Comparison of ENCODE assay signal across 11 mouse cellular contexts in genomic region chr8:121589205-121589726, GRCm38 (mm10). TPM values are rescaled to one million over a fixed set of nuclear protein-coding genes. Genes with fewer than 3 reads are reported as not detected.
DNase-seq lines count a peak whose midpoint lies in the region; ATAC-seq and TF ChIP-seq lines count a peak whose summit lies in the region.
"Had no signal": no experiment of that assay in that cellular context is flagged by ENCODE, and none has a peak within 500 bp of the region (broad histone marks: within the 10 kb centered on the region; RNA-seq: fewer than 3 reads in every experiment).

No protein-coding gene starts in this region.

- H3K27me3 ChIP-seq in kidney, embryonic 14.5 days (ENCODE audit: control insufficient read depth, insufficient read depth, low read length), result no peaks in the 10 kb centered on the region
- 0 out of 2 replicates have a peak, but pooled peaks cover 3% of the 10 kb centered on the region for H3K27me3 ChIP-seq in forebrain, embryonic 12.5 days
- no peaks in the 10 kb centered on the region for H3K27me3 ChIP-seq in liver, embryonic 12.5 days (replicated peaks)
- H3K27me3 ChIP-seq in kidney, adult 2 months (replicated peaks; ENCODE audit: control insufficient read depth, insufficient read depth, low read length), result no peaks in the 10 kb centered on the region

- H3K4me1 ChIP-seq in kidney, embryonic 14.5 days (ENCODE audit: control insufficient read depth, insufficient read depth, low read length), result peaks cover 13% of the 10 kb centered on the region
- H3K4me1 ChIP-seq in forebrain, embryonic 12.5 days, result peaks cover 34% of the 10 kb centered on the region
- H3K4me1 ChIP-seq in liver, embryonic 12.5 days, result peaks cover 79% of the 10 kb centered on the region
- H3K4me1 ChIP-seq in kidney, adult 2 months (ENCODE audit: control insufficient read depth, insufficient read depth, low read length), result peaks cover 20% of the 10 kb centered on the region

- no peak for ATAC-seq in kidney, embryonic 14.5 days (ENCODE audit: low FRiP score, low TSS enrichment)
- no peak for ATAC-seq in forebrain, embryonic 12.5 days (ENCODE audit: low FRiP score)
- ATAC-seq in liver, embryonic 12.5 days, result peak; percentile 9

- whole genome bisulfite sequencing in kidney, embryonic 14.5 days, result 46% methylated on average over 2 of the region's 2 CpGs
- 45% methylated on average over 2 of the region's 2 CpGs for WGBS in forebrain, embryonic 12.5 days
- 20% methylated on average over 2 of the region's 2 CpGs for WGBS in liver, embryonic 12.5 days (ENCODE audit: insufficient replicate concordance)
- 66% methylated on average over 2 of the region's 2 CpGs for WGBS in kidney, adult 2 months

- no peak for TF ChIP-seq POLR2A in kidney, adult 2 months (IDR thresholded peaks at IDR 0.05; ENCODE audit: low read depth, low read length)

- no peak overlapping the region for H3K9ac ChIP-seq in kidney, embryonic 14.5 days (ENCODE audit: low read depth, low read length)
- H3K9ac ChIP-seq in forebrain, embryonic 12.5 days, result no peak overlapping the region
- peak overlapping the region; percentile 96 for H3K9ac ChIP-seq in liver, embryonic 12.5 days

- no peak overlapping the region for H3K27ac ChIP-seq in kidney, embryonic 14.5 days (ENCODE audit: low read depth, low read length)
- no peak overlapping the region for H3K27ac ChIP-seq in forebrain, embryonic 12.5 days
- H3K27ac ChIP-seq in liver, embryonic 12.5 days, result peak overlapping the region; percentile 93
- H3K27ac ChIP-seq in kidney, adult 2 months (ENCODE audit: insufficient read depth, low read depth, low read length), result no peak overlapping the region

- no peaks in the 10 kb centered on the region for H3K9me3 ChIP-seq in kidney, embryonic 14.5 days (ENCODE audit: control insufficient read depth, low read length)
- H3K9me3 ChIP-seq in forebrain, embryonic 12.5 days, result no peaks in the 10 kb centered on the region
- no peaks in the 10 kb centered on the region for H3K9me3 ChIP-seq in liver, embryonic 12.5 days (replicated peaks)

- H3K4me3 ChIP-seq in kidney, embryonic 14.5 days (ENCODE audit: low read length), result no peak overlapping the region
- no peak overlapping the region for H3K4me3 ChIP-seq in forebrain, embryonic 12.5 days (replicated peaks)
- H3K4me3 ChIP-seq in liver, embryonic 12.5 days, result peak overlapping the region; percentile 96; the same call in 1 of the 2 replicates
- H3K4me3 ChIP-seq in kidney, adult 2 months (ENCODE audit: insufficient read depth, low read depth, low read length), result no peak overlapping the region

- no peak for TF ChIP-seq CTCF in kidney, adult 2 months (conservative IDR thresholded peaks at IDR 0.05; ENCODE audit: insufficient read depth, insufficient read length, low read depth, low read length)

- DNase-seq in kidney, adult 9 months, result no peak
- peak; percentile 44 for DNase-seq in c-Kit-negative CD71-positive TER-119-positive erythroid progenitor cells, embryonic 14.5 days (ENCODE audit: low read depth, low spot score)
- no peak for DNase-seq in adrenal gland, adult 18-20 months (ENCODE audit: low spot score in 2 of 2)
- DNase-seq in gastrocnemius, adult 8-10 months (ENCODE audit: low spot score in 2 of 2), result no peak
- DNase-seq in kidney, adult 2 months, result no peak

- peaks cover 10% of the 10 kb centered on the region for H3K36me3 ChIP-seq in kidney, embryonic 14.5 days (ENCODE audit: control insufficient read depth, insufficient read depth, low read length)
- H3K36me3 ChIP-seq in forebrain, embryonic 12.5 days (replicated peaks), result peaks cover 11% of the 10 kb centered on the region
- H3K36me3 ChIP-seq in liver, embryonic 12.5 days, result peaks cover 19% of the 10 kb centered on the region
- H3K36me3 ChIP-seq in kidney, adult 2 months (ENCODE audit: control insufficient read depth, insufficient read depth, low read length), result no peaks in the 10 kb centered on the region

- H3K4me2 ChIP-seq in kidney, embryonic 14.5 days (replicated peaks; ENCODE audit: low read depth, low read length), result peak overlapping the region; percentile 93
- peak overlapping the region; percentile 84; the same call in 1 of the 2 replicates for H3K4me2 ChIP-seq in forebrain, embryonic 12.5 days
- peak overlapping the region; percentile 92 for H3K4me2 ChIP-seq in liver, embryonic 12.5 days

RNA-seq across cellular contexts. Expression of gene Map1lc3b, which starts 0.9 kb away (rescaled TPM):
- 204 and 205 TPM in 2 replicates for polyA plus RNA-seq in kidney, embryonic 14.5 days (2014; fragmentation: Nextera tagmentation; extraction: Ambion mirVana)
- 248 and 250 TPM in 2 replicates for polyA plus RNA-seq in forebrain, embryonic 12.5 days (2016; fragmentation: Nextera tagmentation; extraction: Ambion mirVana)
- 135 and 137 TPM in 2 replicates for polyA plus RNA-seq in liver, embryonic 12.5 days (2016; fragmentation: Nextera tagmentation; extraction: Ambion mirVana)
- 100 to 1,000 TPM; 177 to 185 TPM for total RNA-seq in adrenal gland, adult 18-20 months (2021)
- total RNA-seq in gastrocnemius, adult 8-10 months (2022), result 100 to 1,000 TPM; 163 to 207 (median 201) TPM
- polyA plus RNA-seq in kidney, adult 2 months (2012; rRNA removed), result 130 and 155 TPM in 2 replicates

RNA-seq across cellular contexts. Expression of gene Fbxo31, which starts 10.7 kb away (rescaled TPM):
- polyA plus RNA-seq in kidney, embryonic 14.5 days (2014; fragmentation: Nextera tagmentation; extraction: Ambion mirVana), result 15.5 and 17.0 TPM in 2 replicates
- polyA plus RNA-seq in forebrain, embryonic 12.5 days (2016; fragmentation: Nextera tagmentation; extraction: Ambion mirVana), result 18.6 and 19.3 TPM in 2 replicates
- polyA plus RNA-seq in liver, embryonic 12.5 days (2016; fragmentation: Nextera tagmentation; extraction: Ambion mirVana), result 19.6 and 19.8 TPM in 2 replicates
- total RNA-seq in adrenal gland, adult 18-20 months (2021), result 10 to 100 TPM; 33.6 to 45.0 TPM
- total RNA-seq in gastrocnemius, adult 8-10 months (2022), result 100 to 1,000 TPM; 141 to 254 (median 161) TPM
- polyA plus RNA-seq in kidney, adult 2 months (2012; rRNA removed), result 16.2 and 16.4 TPM in 2 replicates

RNA-seq across cellular contexts. Expression of gene 1700018B08Rik, which starts 45.1 kb away (rescaled TPM):
- polyA plus RNA-seq in kidney, embryonic 14.5 days (2014; fragmentation: Nextera tagmentation; extraction: Ambion mirVana), result not detected in 2 replicates
- polyA plus RNA-seq in forebrain, embryonic 12.5 days (2016; fragmentation: Nextera tagmentation; extraction: Ambion mirVana), result not detected in 2 replicates
- not detected in 2 replicates for polyA plus RNA-seq in liver, embryonic 12.5 days (2016; fragmentation: Nextera tagmentation; extraction: Ambion mirVana)
- not detected for total RNA-seq in adrenal gland, adult 18-20 months (2021)
- total RNA-seq in gastrocnemius, adult 8-10 months (2022), result not detected
- polyA plus RNA-seq in kidney, adult 2 months (2012; rRNA removed), result 0.22 TPM in 1 of 2 replicates, not detected in the other
- total RNA-seq: layer of hippocampus, adult 8-10 months had no signal
- polyA plus RNA-seq: heart, embryonic 16.5 days; lung, embryonic 16.5 days had no signal
